Mouse (Mus musculus) embryonic facial prominence, embryonic 11.5 days (tissue): Measurements from ENCODE around the gene Kmt2c. TPM values are rescaled to one million over a fixed set of nuclear protein-coding genes. Genes with fewer than 3 reads are reported as not detected.

Experiments used
- ATAC-seq: fragments of 200-750 bp; cut with Nextera tagmentation; replicated peaks from 2 replicates; pipeline ENCODE4 v1.8.0; 2017; ENCODE audit warnings: low read depth; ENCODE audit not compliant: insufficient number of reproducible peaks, low FRiP score, low TSS enrichment
- DNase-seq: peaks from one replicate; pipeline ENCODE4 v3.0.0-alpha.2; 2015; ENCODE audit warnings: low spot score
- H3K27ac ChIP-seq: fragments of 300-500 bp; sonication (generic); replicated peaks from 2 replicates; pipeline ENCODE4 v1.5.1; 2014; ENCODE audit warnings: mild to moderate bottlenecking, low read depth, low read length, control low read depth
- H3K27me3 ChIP-seq: fragments of 300-500 bp; sonication (generic); 2 replicates; pipeline ENCODE4 v1.6.1; 2014; ENCODE audit warnings: mild to moderate bottlenecking, low read length, moderate library complexity, mixed read lengths; ENCODE audit not compliant: control insufficient read depth, insufficient read depth
- H3K36me3 ChIP-seq: fragments of 300-500 bp; sonication (generic); replicated peaks from 2 replicates; pipeline ENCODE4 v1.6.1; 2014; ENCODE audit warnings: low read depth, mild to moderate bottlenecking, low read length, moderate library complexity, mixed read lengths; ENCODE audit not compliant: control insufficient read depth, insufficient read depth
- H3K4me1 ChIP-seq: fragments of 300-500 bp; sonication (generic); 2 replicates; pipeline ENCODE4 v1.6.1; 2014; ENCODE audit warnings: low read length, mixed read lengths; ENCODE audit not compliant: control insufficient read depth, insufficient read depth
- H3K4me2 ChIP-seq: fragments of 300-500 bp; sonication (generic); 2 replicates; pipeline ENCODE4 v1.6.1; 2014; ENCODE audit warnings: low read depth, mild to moderate bottlenecking, control low read depth, low read length, moderate library complexity
- H3K4me3 ChIP-seq: fragments of 300-500 bp; sonication (generic); 2 replicates; pipeline ENCODE4 v1.5.1; 2014; ENCODE audit warnings: low read depth, low read length, control low read depth
- H3K9ac ChIP-seq: fragments of 300-500 bp; sonication (generic); replicated peaks from 2 replicates; pipeline ENCODE4 v1.6.1; 2014; ENCODE audit warnings: mild to moderate bottlenecking, control low read depth, low read length
- H3K9me3 ChIP-seq: fragments of 300-500 bp; sonication (generic); replicated peaks from 2 replicates; pipeline ENCODE4 v1.6.1; 2016; ENCODE audit warnings: mild to moderate bottlenecking, low read length, inconsistent platforms, mixed read lengths; ENCODE audit not compliant: control insufficient read depth
- WGBS: fragments of 180-500 bp; shearing (Covaris S2); extraction: QIAGEN DNeasy Blood & Tissue Kit; methylation state at CpG from one replicate; pipeline ENCODE4 v1.1.7; 2014; 5-methylcytosine and 5-hydroxymethylcytosine counted together
- polyA plus RNA-seq: library from polyadenylated mRNA; unstranded; fragments of >200 nt; fragmentation: Nextera tagmentation; extraction: Ambion mirVana; gene quantifications from 2 replicates; pipeline ENCODE4 v1.2.1, GENCODE M21; 2014

The Kmt2c gene
- polyA plus RNA-seq, 1 experiment from 2014 or later, result 15.8 TPM

DNA sequence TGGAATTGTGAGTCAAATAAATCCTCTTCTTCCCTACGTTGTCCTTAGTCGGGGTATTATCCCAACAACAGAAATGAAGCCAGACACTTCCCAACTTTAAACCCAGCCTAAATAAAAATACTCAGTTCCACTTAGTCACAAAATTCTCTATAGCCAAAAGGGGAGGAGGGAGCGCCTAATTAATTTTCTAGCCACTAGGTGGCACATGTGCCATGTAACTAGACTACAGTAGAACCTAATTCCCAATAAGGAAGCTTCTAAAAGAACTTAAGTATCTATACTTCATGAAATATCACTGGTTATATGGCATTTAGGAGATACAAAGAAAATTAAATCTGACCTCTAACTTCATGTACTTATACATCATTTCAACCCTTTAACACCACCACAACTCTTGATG, 78.0 kb downstream of the Kmt2c start:
- no peaks in the 10 kb centered on the region for H3K4me1 ChIP-seq

DNA sequence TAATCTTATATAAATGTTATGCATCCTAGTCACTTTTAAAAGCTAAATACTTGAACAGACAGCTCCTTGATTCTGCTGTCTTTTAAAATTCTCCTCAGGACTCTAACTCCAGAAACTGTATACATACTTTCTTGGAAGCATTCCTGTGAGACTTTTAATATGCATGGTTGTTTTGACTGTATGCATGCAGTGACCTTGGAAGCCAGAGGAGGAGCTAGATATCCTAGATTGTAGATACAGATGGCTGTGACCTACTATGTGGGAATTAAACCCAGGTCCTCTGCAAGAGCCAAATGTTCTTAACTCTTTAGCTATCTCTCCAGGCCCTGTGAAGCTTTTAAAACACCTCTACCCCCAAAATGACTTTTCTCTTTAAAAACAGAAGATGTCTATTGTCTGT, 83.2 kb downstream of the Kmt2c start:
- no peaks in the 10 kb centered on the region for H3K27me3 ChIP-seq
- H3K36me3 ChIP-seq, result no peaks in the 10 kb centered on the region
- no peak overlapping the region for H3K9ac ChIP-seq
- no peak overlapping the region for H3K4me2 ChIP-seq
- ATAC-seq (no peak), DNase-seq (no peak)
- H3K27ac ChIP-seq, result no peak overlapping the region
- no peak overlapping the region for H3K4me3 ChIP-seq
- H3K4me1 ChIP-seq, result no peaks in the 10 kb centered on the region
- no peaks in the 10 kb centered on the region for H3K9me3 ChIP-seq

More for the DNA sequence above, 78.0 kb downstream of the Kmt2c start:
- DNase-seq, result peak; percentile 62
- Histone ChIP-seq H3K9me3 (no peaks in the 10 kb centered on the region), H3K27me3 (no peaks in the 10 kb centered on the region), H3K4me2 (no peak overlapping the region), H3K9ac (no peak overlapping the region), H3K36me3 (no peaks in the 10 kb centered on the region), H3K4me3 (no peak overlapping the region), H3K27ac (no peak overlapping the region)
- 44% methylated on average over 3 of the region's 3 CpGs for WGBS
- ATAC-seq, result no peak

DNA sequence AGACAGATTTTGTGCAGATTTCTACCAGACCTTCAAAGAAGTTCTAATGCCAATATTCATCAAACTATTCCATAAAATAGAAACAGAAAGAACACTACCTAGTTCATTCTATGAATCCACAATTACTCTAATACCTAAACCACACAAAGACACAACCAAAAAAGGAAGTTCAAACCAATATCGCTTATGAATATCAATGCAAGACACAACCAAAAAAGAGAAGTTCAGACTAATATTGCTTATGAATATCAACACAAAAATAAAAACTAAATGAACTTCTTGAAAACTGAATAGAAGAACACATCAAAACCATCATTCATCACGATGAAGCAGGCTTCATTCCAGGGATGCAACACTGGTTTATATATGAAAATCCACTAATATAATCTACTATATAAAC, 101.9 kb downstream of the Kmt2c start:
- 96% methylated on average over 2 of the region's 2 CpGs for WGBS
- no peaks in the 10 kb centered on the region for H3K4me1 ChIP-seq
- ATAC-seq (no peak), DNase-seq (no peak)
- no peaks in the 10 kb centered on the region for H3K27me3 ChIP-seq
- H3K36me3 ChIP-seq, result no peaks in the 10 kb centered on the region
- H3K9ac ChIP-seq, result no peak overlapping the region
- no peak overlapping the region for H3K27ac ChIP-seq
- no peak overlapping the region for H3K4me3 ChIP-seq
- no peak overlapping the region for H3K4me2 ChIP-seq
- no peaks in the 10 kb centered on the region for H3K9me3 ChIP-seq

DNA sequence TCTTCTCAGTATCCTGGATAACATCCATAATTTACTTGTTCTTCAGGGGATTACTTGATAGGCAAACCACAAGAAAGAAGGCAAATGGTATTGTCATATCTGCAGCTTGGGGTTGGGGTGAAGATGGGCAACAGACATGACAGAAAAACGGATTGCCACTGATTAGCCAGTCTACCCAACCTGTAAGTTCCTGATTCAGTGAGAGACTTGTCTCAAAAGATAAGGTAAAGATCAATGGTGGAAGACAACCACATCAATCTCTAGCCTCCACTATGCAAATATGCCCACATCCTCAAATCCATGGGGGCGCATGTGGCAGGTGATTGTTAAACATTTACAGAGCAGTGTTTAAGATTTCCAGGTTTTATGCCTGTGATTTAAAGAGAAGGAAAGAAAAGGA, 105.9 kb downstream of the Kmt2c start:
- Histone ChIP-seq H3K27me3 (no peaks in the 10 kb centered on the region), H3K4me3 (no peak overlapping the region), H3K9me3 (no peaks in the 10 kb centered on the region), H3K36me3 (no peaks in the 10 kb centered on the region), H3K4me2 (no peak overlapping the region), H3K27ac (no peak overlapping the region), H3K4me1 (no peaks in the 10 kb centered on the region), H3K9ac (no peak overlapping the region)
- 86% methylated on average over 2 of the region's 2 CpGs for WGBS
- ATAC-seq (no peak), DNase-seq (no peak)

DNA sequence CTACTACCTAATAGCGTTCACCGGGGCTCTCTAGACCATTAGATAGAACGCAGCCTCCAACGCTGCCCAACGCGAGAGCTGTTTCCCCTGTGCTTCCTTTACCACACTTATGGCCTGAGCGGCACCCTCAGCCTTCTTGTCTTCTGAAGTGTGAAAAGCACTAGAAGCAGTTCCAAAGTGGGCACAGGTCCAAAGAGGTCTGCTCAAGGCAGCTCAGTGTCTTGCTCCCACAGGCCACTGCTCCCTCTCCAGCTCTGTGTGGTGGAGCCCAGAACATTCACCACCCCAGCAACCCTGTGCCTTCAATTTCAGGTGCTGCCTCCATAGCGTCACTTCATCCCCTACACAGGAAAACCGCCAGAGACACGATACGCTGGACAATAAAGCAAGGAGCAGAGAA, 115.0 kb downstream of the Kmt2c start:
- 77% methylated on average over 11 of the region's 11 CpGs for WGBS
- Histone ChIP-seq H3K9me3 (no peaks in the 10 kb centered on the region), H3K4me1 (no peaks in the 10 kb centered on the region), H3K4me3 (no peak overlapping the region), H3K36me3 (no peaks in the 10 kb centered on the region), H3K27me3 (no peaks in the 10 kb centered on the region), H3K9ac (no peak overlapping the region), H3K4me2 (no peak overlapping the region), H3K27ac (no peak overlapping the region)
- ATAC-seq, result no peak
- no peak for DNase-seq

DNA sequence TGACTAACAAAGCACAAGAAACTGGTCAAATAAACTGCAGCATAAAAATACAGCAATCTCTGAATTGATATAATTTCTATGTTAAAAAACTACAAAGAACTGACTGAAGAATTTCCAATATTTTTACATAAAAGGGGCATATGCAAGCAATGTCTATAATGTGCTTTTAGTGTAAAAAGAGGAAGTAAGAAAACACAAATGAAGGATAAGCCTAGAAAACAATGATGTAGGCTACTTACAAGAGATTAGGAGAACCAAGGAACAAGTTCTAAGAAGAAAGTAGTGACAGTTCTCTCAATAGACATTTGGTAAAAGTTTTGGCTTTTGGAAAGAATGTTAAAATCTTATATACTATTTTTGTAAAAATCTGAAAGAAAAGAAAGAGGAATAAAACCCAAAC, 119.4 kb downstream of the Kmt2c start:
- Histone ChIP-seq H3K4me3 (no peak overlapping the region), H3K36me3 (no peaks in the 10 kb centered on the region), H3K4me2 (no peak overlapping the region), H3K9me3 (no peaks in the 10 kb centered on the region), H3K27me3 (no peaks in the 10 kb centered on the region), H3K9ac (no peak overlapping the region), H3K4me1 (no peaks in the 10 kb centered on the region), H3K27ac (no peak overlapping the region)
- DNase-seq (no peak), ATAC-seq (no peak)

DNA sequence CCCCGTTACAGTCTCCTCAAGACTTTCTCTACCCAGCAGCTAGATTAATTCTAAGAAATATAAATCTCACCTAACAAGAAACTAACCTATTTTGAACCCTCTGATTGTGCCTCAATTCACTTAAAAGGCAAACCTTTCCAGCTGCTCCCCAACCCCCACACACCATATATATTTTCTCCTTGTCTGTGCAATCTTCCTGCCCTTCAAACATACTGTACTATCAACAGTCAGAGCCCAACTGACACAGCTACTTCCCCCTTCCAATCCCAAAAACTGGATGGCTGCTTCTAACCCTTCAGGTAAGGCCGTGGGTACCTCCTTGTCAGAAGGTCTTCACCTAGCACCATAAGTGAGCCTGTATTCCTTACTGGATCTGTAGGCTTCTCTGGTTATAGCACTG, 130.2 kb downstream of the Kmt2c start:
- ATAC-seq (no peak), DNase-seq (no peak)
- no peaks in the 10 kb centered on the region for H3K9me3 ChIP-seq
- no peak overlapping the region for H3K27ac ChIP-seq
- H3K9ac ChIP-seq, result no peak overlapping the region
- no peaks in the 10 kb centered on the region for H3K4me1 ChIP-seq
- WGBS, result 90% methylated on average over 2 of the region's 2 CpGs
- no peak overlapping the region for H3K4me3 ChIP-seq
- no peaks in the 10 kb centered on the region for H3K36me3 ChIP-seq
- no peaks in the 10 kb centered on the region for H3K27me3 ChIP-seq
- H3K4me2 ChIP-seq, result no peak overlapping the region

DNA sequence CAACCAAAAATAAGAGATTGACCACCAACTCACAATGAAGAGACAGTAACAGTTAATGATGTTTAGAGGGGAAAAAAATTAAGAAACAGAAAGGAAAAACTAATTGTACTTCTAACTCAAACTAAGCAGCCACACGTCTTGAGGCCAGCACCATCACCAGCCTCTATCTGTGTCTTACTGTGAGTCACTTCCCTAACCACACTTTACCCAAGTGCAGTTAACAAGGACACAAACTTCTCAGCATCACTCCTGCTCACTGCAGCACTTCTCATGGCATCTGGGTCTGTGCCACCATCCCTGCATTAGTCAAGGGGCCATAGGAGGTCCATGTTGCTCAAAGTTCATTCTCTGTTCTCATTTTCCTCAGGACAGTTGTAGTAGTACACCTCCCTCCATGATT, 131.5 kb downstream of the Kmt2c start:
- DNase-seq, result no peak
- WGBS, result 77% methylated on average over 1 of the region's 1 CpGs
- no peak for ATAC-seq

DNA sequence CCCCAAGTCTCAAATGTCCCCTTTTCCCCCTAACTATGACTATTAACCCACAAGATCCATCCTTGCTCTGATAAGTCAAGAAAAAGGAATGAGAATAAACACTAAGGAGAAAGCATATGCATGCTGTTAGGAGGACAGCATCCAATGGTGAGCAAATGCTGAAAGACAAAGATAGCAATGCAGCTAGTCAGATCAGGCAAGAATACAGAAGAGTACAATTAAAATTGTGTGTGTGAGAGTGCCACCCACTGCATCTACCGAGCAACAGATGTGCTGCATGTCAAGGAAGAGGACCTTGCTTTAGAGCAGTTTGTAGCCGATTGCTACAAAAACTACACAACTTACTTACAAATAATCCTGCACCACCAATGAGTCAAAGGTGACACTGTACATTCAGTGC, 145.1 kb downstream of the Kmt2c start:
- 84% methylated on average over 2 of the region's 2 CpGs for WGBS
- no peak for DNase-seq
- Histone ChIP-seq H3K9me3 (no peaks in the 10 kb centered on the region), H3K36me3 (no peaks in the 10 kb centered on the region), H3K4me2 (no peak overlapping the region), H3K4me1 (no peaks in the 10 kb centered on the region), H3K27me3 (no peaks in the 10 kb centered on the region), H3K4me3 (no peak overlapping the region), H3K27ac (no peak overlapping the region), H3K9ac (no peak overlapping the region)
- ATAC-seq, result no peak

More for the DNA sequence above, 131.5 kb downstream of the Kmt2c start:
- H3K4me1 ChIP-seq, result no peaks in the 10 kb centered on the region
- H3K4me2 ChIP-seq, result no peak overlapping the region
- no peaks in the 10 kb centered on the region for H3K36me3 ChIP-seq
- H3K27me3 ChIP-seq, result no peaks in the 10 kb centered on the region
- H3K4me3 ChIP-seq, result no peak overlapping the region
- no peaks in the 10 kb centered on the region for H3K9me3 ChIP-seq
- no peak overlapping the region for H3K9ac ChIP-seq
- no peak overlapping the region for H3K27ac ChIP-seq
